Mouse (Mus musculus): ENCODE results near the gene Wwc1. TPM values are rescaled to one million over a fixed set of nuclear protein-coding genes. Genes with fewer than 3 reads are reported as not detected.

The Wwc1 gene
- polyA plus RNA-seq, 1 experiment from 2014 or later = 7.2 TPM

- Histone ChIP-seq H3K4me2 (ENCODE audit: low read depth, low read length) (no peak overlapping the region), H3K4me1 (ENCODE audit: control insufficient read depth, insufficient read depth, low read length) (0 out of 2 replicates have a peak, but pooled peaks cover 4% of the 10 kb centered on the region), H3K9ac (replicated peaks; ENCODE audit: low read depth, low read length) (no peak overlapping the region), H3K36me3 (ENCODE audit: control insufficient read depth, insufficient read depth, low read length) (no peaks in the 10 kb centered on the region), H3K9me3 (ENCODE audit: control insufficient read depth, low read length) (no peaks in the 10 kb centered on the region), H3K27ac (ENCODE audit: low read depth, low read length) (no peak overlapping the region), H3K27me3 (ENCODE audit: control insufficient read depth, insufficient read depth, low read length) (no peaks in the 10 kb centered on the region), H3K4me3 (ENCODE audit: low read depth, low read length) (no peak overlapping the region)
- 82% methylated on average over 14 of the region's 14 CpGs for WGBS
- ATAC-seq (ENCODE audit: low read depth) = no peak
These were observed 48.0 kb downstream of the Wwc1 start for GRCm38 (mm10) chr11:35932121-35932885.

DNA sequence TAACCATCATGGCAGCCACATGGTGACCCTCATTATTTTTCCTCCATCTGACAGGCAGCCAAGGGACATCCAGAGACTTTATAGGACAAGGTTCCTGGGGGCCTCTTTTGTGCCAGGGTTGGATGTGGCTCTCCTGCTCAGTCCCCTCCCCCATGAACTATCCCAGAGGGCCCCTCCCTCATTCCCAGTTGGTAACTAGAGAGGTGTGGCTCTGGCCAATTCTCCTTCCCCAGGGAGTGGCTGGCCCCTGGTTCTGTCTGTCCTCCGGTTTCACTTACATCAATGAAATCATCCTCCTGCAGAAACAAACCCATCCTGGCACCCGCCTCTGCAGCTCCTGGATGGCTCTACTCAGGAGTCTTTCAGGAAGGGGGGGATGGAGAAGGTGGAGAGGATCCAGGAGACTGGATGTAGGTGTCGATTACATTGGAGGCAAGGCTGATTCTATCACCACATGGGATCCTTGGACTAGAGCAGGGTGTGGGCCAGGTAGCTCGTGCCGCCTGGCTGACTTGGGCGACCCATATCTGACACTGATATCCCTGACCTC, 49.7 kb downstream of the Wwc1 start:
- Histone ChIP-seq H3K27me3 (ENCODE audit: control insufficient read depth, insufficient read depth, low read length) (no peaks in the 10 kb centered on the region), H3K27ac (ENCODE audit: low read depth, low read length) (no peak overlapping the region), H3K4me3 (ENCODE audit: low read depth, low read length) (no peak overlapping the region), H3K36me3 (ENCODE audit: control insufficient read depth, insufficient read depth, low read length) (no peaks in the 10 kb centered on the region), H3K4me1 (ENCODE audit: control insufficient read depth, insufficient read depth, low read length) (0 out of 2 replicates have a peak, but pooled peaks cover 4% of the 10 kb centered on the region), H3K9ac (replicated peaks; ENCODE audit: low read depth, low read length) (no peak overlapping the region), H3K9me3 (ENCODE audit: control insufficient read depth, low read length) (no peaks in the 10 kb centered on the region), H3K4me2 (ENCODE audit: low read depth, low read length) (no peak overlapping the region)
- WGBS = 86% methylated on average over 6 of the region's 6 CpGs
- no peak for ATAC-seq (ENCODE audit: low read depth)

GRCm38 (mm10) chr11:35928453-35928852, 51.9 kb downstream of the Wwc1 start:
- H3K36me3 ChIP-seq (ENCODE audit: control insufficient read depth, insufficient read depth, low read length) = no peaks in the 10 kb centered on the region
- H3K9me3 ChIP-seq (ENCODE audit: control insufficient read depth, low read length) = no peaks in the 10 kb centered on the region
- ATAC-seq (ENCODE audit: low read depth) = no peak
- H3K9ac ChIP-seq (replicated peaks; ENCODE audit: low read depth, low read length) = no peak overlapping the region
- H3K27ac ChIP-seq (ENCODE audit: low read depth, low read length) = no peak overlapping the region
- no peak overlapping the region for H3K4me3 ChIP-seq (ENCODE audit: low read depth, low read length)
- H3K4me1 ChIP-seq (ENCODE audit: control insufficient read depth, insufficient read depth, low read length) = no peaks in the 10 kb centered on the region
- WGBS = 93% methylated on average over 12 of the region's 12 CpGs
- H3K27me3 ChIP-seq (ENCODE audit: control insufficient read depth, insufficient read depth, low read length) = no peaks in the 10 kb centered on the region
- no peak overlapping the region for H3K4me2 ChIP-seq (ENCODE audit: low read depth, low read length)

- Histone ChIP-seq H3K4me3 (ENCODE audit: low read depth, low read length) (no peak overlapping the region), H3K9ac (replicated peaks; ENCODE audit: low read depth, low read length) (no peak overlapping the region), H3K4me1 (ENCODE audit: control insufficient read depth, insufficient read depth, low read length) (no peaks in the 10 kb centered on the region), H3K36me3 (ENCODE audit: control insufficient read depth, insufficient read depth, low read length) (no peaks in the 10 kb centered on the region), H3K9me3 (ENCODE audit: control insufficient read depth, low read length) (no peaks in the 10 kb centered on the region), H3K27me3 (ENCODE audit: control insufficient read depth, insufficient read depth, low read length) (no peaks in the 10 kb centered on the region), H3K4me2 (ENCODE audit: low read depth, low read length) (no peak overlapping the region), H3K27ac (ENCODE audit: low read depth, low read length) (no peak overlapping the region)
- peak; percentile 82 for ATAC-seq (ENCODE audit: low read depth)
- WGBS = 25% methylated on average over 14 of the region's 14 CpGs
These were observed 53.0 kb downstream of the Wwc1 start for GRCm38 (mm10) chr11:35927309-35927708.

DNA sequence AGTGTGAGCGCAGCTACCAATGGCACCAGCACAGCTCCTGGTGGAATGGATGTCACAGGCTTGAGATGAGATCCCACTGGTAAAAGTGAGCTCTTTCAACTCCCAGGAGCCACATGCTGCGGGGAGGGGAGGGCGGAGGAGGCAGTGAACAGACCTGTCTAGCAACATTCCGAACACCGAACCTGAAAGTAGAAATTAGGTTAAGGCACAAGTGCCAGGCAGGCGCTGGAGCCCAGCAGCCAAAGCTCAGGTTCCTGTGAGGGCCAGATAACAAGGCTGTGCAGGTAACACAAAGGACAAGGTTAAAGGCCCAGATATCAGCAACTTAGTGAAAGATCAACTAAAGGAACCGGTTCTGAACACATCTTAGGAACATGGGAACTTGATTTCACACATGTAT, 54.7 kb downstream of the Wwc1 start:
- no peak overlapping the region for H3K4me2 ChIP-seq (ENCODE audit: low read depth, low read length)
- no peaks in the 10 kb centered on the region for H3K27me3 ChIP-seq (ENCODE audit: control insufficient read depth, insufficient read depth, low read length)
- no peak for ATAC-seq (ENCODE audit: low read depth)
- H3K27ac ChIP-seq (ENCODE audit: low read depth, low read length) = no peak overlapping the region
- no peak overlapping the region for H3K9ac ChIP-seq (replicated peaks; ENCODE audit: low read depth, low read length)
- H3K9me3 ChIP-seq (ENCODE audit: control insufficient read depth, low read length) = no peaks in the 10 kb centered on the region
- no peaks in the 10 kb centered on the region for H3K4me1 ChIP-seq (ENCODE audit: control insufficient read depth, insufficient read depth, low read length)
- WGBS = 92% methylated on average over 7 of the region's 7 CpGs
- no peaks in the 10 kb centered on the region for H3K36me3 ChIP-seq (ENCODE audit: control insufficient read depth, insufficient read depth, low read length)
- H3K4me3 ChIP-seq (ENCODE audit: low read depth, low read length) = no peak overlapping the region

DNA sequence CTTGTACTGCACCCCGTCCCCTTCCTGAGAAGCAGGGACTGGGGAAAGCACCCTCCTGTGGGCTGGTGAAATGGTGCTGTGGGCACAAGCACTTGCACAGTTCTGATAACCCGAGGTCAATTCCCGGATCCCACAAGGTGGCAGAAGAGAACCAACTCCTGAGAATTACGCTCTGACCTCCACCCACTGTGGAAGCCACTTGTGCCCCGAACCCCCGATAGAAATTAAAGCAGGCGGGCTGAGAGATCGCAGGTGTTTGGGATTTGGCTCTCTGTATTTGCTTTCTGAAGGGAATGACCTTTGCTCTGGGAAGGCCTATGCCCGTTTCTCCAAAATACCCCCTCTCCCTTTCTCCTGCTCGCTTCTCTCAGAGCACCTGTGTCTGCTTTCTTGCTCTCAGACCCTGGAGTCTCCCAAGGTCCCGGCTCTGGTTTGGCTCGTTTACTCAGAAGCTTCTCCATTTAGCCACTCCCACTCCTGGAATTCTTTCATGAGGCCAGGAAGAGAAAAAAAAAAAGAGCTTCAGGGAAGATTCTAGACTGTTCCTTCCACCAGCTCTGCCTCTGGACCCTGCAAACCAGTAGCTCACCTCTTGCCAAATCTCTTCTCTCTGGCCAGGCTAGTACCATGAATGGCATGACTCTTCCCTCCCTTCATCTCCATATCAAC, 58.0 kb downstream of the Wwc1 start:
- H3K9me3 ChIP-seq (ENCODE audit: control insufficient read depth, low read length) = no peaks in the 10 kb centered on the region
- 44% methylated on average over 12 of the region's 12 CpGs for WGBS
- H3K9ac ChIP-seq (replicated peaks; ENCODE audit: low read depth, low read length) = no peak overlapping the region
- H3K27me3 ChIP-seq (ENCODE audit: control insufficient read depth, insufficient read depth, low read length) = no peaks in the 10 kb centered on the region
- H3K36me3 ChIP-seq (ENCODE audit: control insufficient read depth, insufficient read depth, low read length) = no peaks in the 10 kb centered on the region
- H3K27ac ChIP-seq (ENCODE audit: low read depth, low read length) = no peak overlapping the region
- H3K4me1 ChIP-seq (ENCODE audit: control insufficient read depth, insufficient read depth, low read length) = peaks cover 3% of the 10 kb centered on the region; the same call in 1 of the 2 replicates
- no peak for ATAC-seq (ENCODE audit: low read depth)
- H3K4me2 ChIP-seq (ENCODE audit: low read depth, low read length) = no peak overlapping the region
- H3K4me3 ChIP-seq (ENCODE audit: low read depth, low read length) = no peak overlapping the region

GRCm38 (mm10) chr11:35920776-35921175, 59.6 kb downstream of the Wwc1 start:
- H3K4me2 ChIP-seq (ENCODE audit: low read depth, low read length) = no peak overlapping the region
- H3K9me3 ChIP-seq (ENCODE audit: control insufficient read depth, low read length) = no peaks in the 10 kb centered on the region
- no peak for ATAC-seq (ENCODE audit: low read depth)
- no peak overlapping the region for H3K4me3 ChIP-seq (ENCODE audit: low read depth, low read length)
- H3K27me3 ChIP-seq (ENCODE audit: control insufficient read depth, insufficient read depth, low read length) = no peaks in the 10 kb centered on the region
- H3K36me3 ChIP-seq (ENCODE audit: control insufficient read depth, insufficient read depth, low read length) = no peaks in the 10 kb centered on the region
- no peak overlapping the region for H3K27ac ChIP-seq (ENCODE audit: low read depth, low read length)
- 84% methylated on average over 5 of the region's 5 CpGs for WGBS
- no peak overlapping the region for H3K9ac ChIP-seq (replicated peaks; ENCODE audit: low read depth, low read length)
- peaks cover 3% of the 10 kb centered on the region; the same call in 1 of the 2 replicates for H3K4me1 ChIP-seq (ENCODE audit: control insufficient read depth, insufficient read depth, low read length)

DNA sequence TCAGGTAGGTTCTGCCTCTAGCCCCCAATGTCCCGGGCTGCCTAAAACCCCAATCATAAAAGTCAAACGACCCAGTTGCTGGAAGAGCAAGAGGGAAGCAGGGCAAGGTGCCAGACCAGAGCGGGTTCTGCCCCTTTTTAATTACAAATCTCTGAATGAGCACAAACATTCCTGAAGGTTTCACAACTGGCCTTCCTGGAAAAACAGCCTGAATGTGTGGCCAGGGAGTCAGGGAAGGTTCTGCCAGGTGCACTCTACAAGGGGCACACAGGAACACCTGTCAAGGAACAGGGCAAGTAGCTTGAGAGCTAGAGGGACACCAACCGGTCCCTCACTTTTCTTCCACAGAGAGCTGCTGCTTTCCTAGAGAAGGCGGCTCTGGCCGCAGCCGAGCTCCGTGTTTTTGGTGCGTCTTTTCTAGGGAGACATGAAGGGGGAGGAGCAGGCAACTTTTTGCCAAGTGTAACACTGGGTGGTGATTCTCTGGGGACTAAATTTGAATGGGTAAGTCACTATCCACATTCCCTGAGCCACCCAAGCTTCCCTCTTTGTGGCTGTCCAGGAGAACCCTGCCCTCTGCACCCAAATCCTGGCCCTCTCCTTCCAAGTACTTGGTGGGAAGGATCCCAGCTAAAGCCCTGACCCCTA, 60.3 kb downstream of the Wwc1 start:
- H3K36me3 ChIP-seq (ENCODE audit: control insufficient read depth, insufficient read depth, low read length) = no peaks in the 10 kb centered on the region
- no peak for ATAC-seq (ENCODE audit: low read depth)
- H3K27me3 ChIP-seq (ENCODE audit: control insufficient read depth, insufficient read depth, low read length) = no peaks in the 10 kb centered on the region
- H3K4me3 ChIP-seq (ENCODE audit: low read depth, low read length) = no peak overlapping the region
- H3K27ac ChIP-seq (ENCODE audit: low read depth, low read length) = no peak overlapping the region
- no peak overlapping the region for H3K4me2 ChIP-seq (ENCODE audit: low read depth, low read length)
- no peak overlapping the region for H3K9ac ChIP-seq (replicated peaks; ENCODE audit: low read depth, low read length)
- 71% methylated on average over 9 of the region's 9 CpGs for WGBS
- H3K9me3 ChIP-seq (ENCODE audit: control insufficient read depth, low read length) = no peaks in the 10 kb centered on the region
- H3K4me1 ChIP-seq (ENCODE audit: control insufficient read depth, insufficient read depth, low read length) = peaks cover 3% of the 10 kb centered on the region; the same call in 1 of the 2 replicates

Data from neural tube, embryonic 14.5 days (tissue).